Mouse (Mus musculus): ENCODE results near the gene Rec114.

DNA sequence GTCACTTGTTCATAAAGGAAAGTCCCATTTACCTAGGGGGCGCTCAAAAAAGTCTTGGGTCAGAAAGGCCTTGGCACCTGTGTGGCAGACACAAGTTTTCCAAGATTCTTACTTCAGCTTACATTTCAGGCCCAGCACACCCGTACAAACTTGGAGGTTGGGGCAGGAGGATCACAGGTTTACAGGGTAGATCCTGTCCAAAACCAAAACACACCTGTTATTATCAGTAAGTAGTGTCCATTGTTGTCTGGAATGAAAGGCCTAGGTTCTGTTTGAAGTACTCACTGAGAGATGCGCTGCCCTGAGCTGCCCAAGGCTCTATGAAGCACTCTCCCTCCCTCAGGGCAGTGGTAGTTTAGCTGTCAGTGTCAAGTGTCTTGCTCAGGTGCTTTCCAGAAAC, 84.4 kb downstream of the Rec114 start:
- TF ChIP-seq POLR2A (IDR thresholded peaks at IDR 0.05; ENCODE audit: low read depth, low read length) (no peak), CTCF (IDR thresholded peaks at IDR 0.05; ENCODE audit: extremely low read depth, insufficient read depth, insufficient read length, insufficient replicate concordance) (no peak)
